Mouse (Mus musculus): ENCODE results near the gene Doxl2.

GRCm38 (mm10) chr6:49009665-49010064 is 34.9 kb downstream of the Doxl2 start:
- TF ChIP-seq CTCF (IDR thresholded peaks at IDR 0.05; ENCODE audit: borderline replicate concordance, insufficient read depth, low read length) (no peak), POLR2A (IDR thresholded peaks at IDR 0.05; ENCODE audit: low read depth, low read length) (no peak)
